Comparison of ENCODE assay signal across 19 mouse cellular contexts in genomic region chr2:50738936-50739598, GRCm38 (mm10).
DNase-seq lines count a peak whose midpoint lies in the region; ATAC-seq lines count a peak whose summit lies in the region.
"Had no signal": no experiment of that assay in that cellular context is flagged by ENCODE, and none has a peak within 500 bp of the region (broad histone marks: within the 10 kb centered on the region; RNA-seq: fewer than 3 reads in every experiment).

No protein-coding gene starts in this region.

- no peak for ATAC-seq in forebrain, embryonic 12.5 days (ENCODE audit: low FRiP score)
- ATAC-seq in forebrain, embryonic 11.5 days (replicated peaks; ENCODE audit: low FRiP score) = no peak
- ATAC-seq in neural tube, embryonic 12.5 days (ENCODE audit: low FRiP score, low read depth) = 0 out of 2 replicates have a peak, but pooled peaks have one; percentile 57
- peak; percentile 21; the same call in 1 of the 2 replicates for ATAC-seq in midbrain, embryonic 13.5 days
- ATAC-seq: liver, embryonic 12.5 days had no signal

- DNase-seq in forebrain, embryonic 11.5 days (ENCODE audit: low spot score) = no peak
- no peak for DNase-seq in neural tube, embryonic 10.5 days (ENCODE audit: extremely low spot score, low spot score)
- DNase-seq in urinary bladder, adult 18-20 months (ENCODE audit: low spot score in 2 of 2) = no peak
- no peak for DNase-seq in thymus, postnatal 4 days
- DNase-seq in adrenal gland, adult 18-20 months (ENCODE audit: low spot score in 2 of 2) = no peak
- DNase-seq: cerebellum, adult 8-10 months; gastrocnemius, postnatal 25 days; kidney, adult 18-20 months; lung, adult 2 months; spleen, adult 18-20 months; thymus, postnatal 36 days had no signal

- no peak overlapping the region for H3K4me2 ChIP-seq in forebrain, embryonic 12.5 days
- no peak overlapping the region for H3K4me2 ChIP-seq in forebrain, embryonic 11.5 days (ENCODE audit: low read depth, low read length, severe bottlenecking)
- 0 out of 2 replicates have a peak overlapping the region, but pooled peaks have one; percentile 14 for H3K4me2 ChIP-seq in neural tube, embryonic 12.5 days (replicated peaks)
- H3K4me2 ChIP-seq in midbrain, embryonic 13.5 days (replicated peaks) = no peak overlapping the region; the same call in 1 of the 2 replicates
- H3K4me2 ChIP-seq: limb, embryonic 12.5 days; liver, embryonic 12.5 days had no signal

- 0 out of 2 replicates have a peak overlapping the region, but pooled peaks have one; percentile 50 for H3K27ac ChIP-seq in forebrain, embryonic 12.5 days
- H3K27ac ChIP-seq in forebrain, embryonic 11.5 days (ENCODE audit: low read depth, low read length) = no peak overlapping the region
- H3K27ac ChIP-seq in neural tube, embryonic 12.5 days = peak overlapping the region; percentile 17; the same call in 1 of the 2 replicates
- H3K27ac ChIP-seq in midbrain, embryonic 13.5 days = peak overlapping the region; percentile 68
- H3K27ac ChIP-seq: kidney, postnatal 0 days; limb, embryonic 12.5 days; liver, embryonic 12.5 days had no signal

- H3K9ac ChIP-seq in forebrain, embryonic 12.5 days = no peak overlapping the region
- H3K9ac ChIP-seq in forebrain, embryonic 11.5 days (ENCODE audit: low read length) = no peak overlapping the region
- no peak overlapping the region for H3K9ac ChIP-seq in neural tube, embryonic 12.5 days
- no peak overlapping the region for H3K9ac ChIP-seq in midbrain, embryonic 13.5 days (replicated peaks)
- H3K9ac ChIP-seq: limb, embryonic 12.5 days; liver, embryonic 12.5 days had no signal

- no peak overlapping the region for H3K4me3 ChIP-seq in forebrain, embryonic 12.5 days (replicated peaks)
- H3K4me3 ChIP-seq in forebrain, embryonic 11.5 days (ENCODE audit: low read depth, low read length) = no peak overlapping the region
- H3K4me3 ChIP-seq in neural tube, embryonic 12.5 days = no peak overlapping the region
- no peak overlapping the region for H3K4me3 ChIP-seq in midbrain, embryonic 13.5 days (replicated peaks)
- H3K4me3 ChIP-seq: limb, embryonic 12.5 days; liver, embryonic 12.5 days; megakaryocyte, embryonic 14.5 days had no signal

- peaks cover 15% of the 10 kb centered on the region for H3K4me1 ChIP-seq in forebrain, embryonic 12.5 days
- no peaks in the 10 kb centered on the region; the same call in 1 of the 2 replicates for H3K4me1 ChIP-seq in forebrain, embryonic 11.5 days (replicated peaks; ENCODE audit: control insufficient read depth, insufficient read depth, low read length)
- H3K4me1 ChIP-seq in neural tube, embryonic 12.5 days = peaks cover 13% of the 10 kb centered on the region; the same call in 1 of the 2 replicates
- H3K4me1 ChIP-seq in midbrain, embryonic 13.5 days (replicated peaks) = peaks cover 26% of the 10 kb centered on the region
- H3K4me1 ChIP-seq: liver, embryonic 12.5 days had no signal

- H3K9me3 ChIP-seq in forebrain, embryonic 12.5 days = no peaks in the 10 kb centered on the region
- no peaks in the 10 kb centered on the region for H3K9me3 ChIP-seq in forebrain, embryonic 11.5 days (ENCODE audit: control insufficient read depth, low read length)
- no peaks in the 10 kb centered on the region for H3K9me3 ChIP-seq in neural tube, embryonic 12.5 days
- no peaks in the 10 kb centered on the region for H3K9me3 ChIP-seq in midbrain, embryonic 13.5 days
- H3K9me3 ChIP-seq: limb, embryonic 12.5 days; liver, embryonic 12.5 days had no signal

- no peaks in the 10 kb centered on the region for H3K27me3 ChIP-seq in forebrain, embryonic 12.5 days
- no peaks in the 10 kb centered on the region for H3K27me3 ChIP-seq in forebrain, embryonic 11.5 days (ENCODE audit: control insufficient read depth, insufficient read depth, low read length)
- H3K27me3 ChIP-seq in neural tube, embryonic 12.5 days (replicated peaks) = no peaks in the 10 kb centered on the region
- H3K27me3 ChIP-seq in midbrain, embryonic 13.5 days = no peaks in the 10 kb centered on the region
- H3K27me3 ChIP-seq: limb, embryonic 12.5 days; liver, embryonic 12.5 days; megakaryocyte, embryonic 14.5 days had no signal

- 55% methylated on average over 8 of the region's 8 CpGs for WGBS in forebrain, embryonic 12.5 days
- WGBS in forebrain, embryonic 11.5 days = 56% methylated on average over 8 of the region's 8 CpGs
- WGBS in neural tube, embryonic 12.5 days = 41% methylated on average over 8 of the region's 8 CpGs
- WGBS in midbrain, embryonic 13.5 days = 46% methylated on average over 8 of the region's 8 CpGs

- H3K36me3 ChIP-seq in forebrain, embryonic 12.5 days (replicated peaks) = no peaks in the 10 kb centered on the region
- no peaks in the 10 kb centered on the region for H3K36me3 ChIP-seq in forebrain, embryonic 11.5 days (ENCODE audit: control insufficient read depth, insufficient read depth, low read length)
- no peaks in the 10 kb centered on the region for H3K36me3 ChIP-seq in neural tube, embryonic 12.5 days
- no peaks in the 10 kb centered on the region for H3K36me3 ChIP-seq in midbrain, embryonic 13.5 days
- H3K36me3 ChIP-seq: G1E; limb, embryonic 12.5 days; liver, embryonic 12.5 days had no signal

Comparison
In these comparisons a context has a peak if more than half of its experiments do, and no peak if none do; other contexts are left out.
1. ATAC-seq: peak in neural tube, embryonic 12.5 days (single experiment) and midbrain, embryonic 13.5 days (single experiment); none in forebrain, embryonic 12.5 days (single experiment) and forebrain, embryonic 11.5 days (single experiment).